Mouse (Mus musculus) forebrain, postnatal 0 days (tissue): ENCODE measurements at regions not wholly inside any gene's neighbourhood (a gene's known extent, or its start where the extent isn't known, plus 50 kb on each side); places are given as distances from the start of the nearest gene placed in this dataset.

ENCODE experiments used
- ATAC-seq: fragments of 200-750 bp; cut with Nextera tagmentation; 2 replicates; pipeline ENCODE4 v1.8.0; 2017; ENCODE audit warnings: mild to moderate bottlenecking, moderate library complexity
- DNase-seq: peaks from one replicate; pipeline ENCODE4 v3.0.0-alpha.2; 2015
- H3K27ac ChIP-seq: fragments of 300-500 bp; sonication (generic); 2 replicates; pipeline ENCODE4 v1.5.1; 2014; ENCODE audit warnings: low read depth, mild to moderate bottlenecking, antibody characterized with exemption, low read length, moderate library complexity, mixed read lengths
- H3K27me3 ChIP-seq: fragments of 300-500 bp; sonication (generic); 2 replicates; pipeline ENCODE4 v1.6.1; 2014; ENCODE audit warnings: mild to moderate bottlenecking, low read length, mixed read lengths; ENCODE audit not compliant: insufficient read depth
- H3K36me3 ChIP-seq: fragments of 300-500 bp; sonication (generic); 2 replicates; pipeline ENCODE4 v1.6.1; 2014; ENCODE audit warnings: mild to moderate bottlenecking, moderate library complexity; ENCODE audit not compliant: insufficient read depth
- H3K4me1 ChIP-seq: fragments of 300-500 bp; sonication (generic); 2 replicates; pipeline ENCODE4 v1.6.1; 2014; ENCODE audit warnings: antibody characterized with exemption; ENCODE audit not compliant: insufficient read depth
- H3K4me2 ChIP-seq: fragments of 300-500 bp; sonication (generic); 2 replicates; pipeline ENCODE4 v1.6.1; 2014; ENCODE audit warnings: low read depth, mild to moderate bottlenecking, moderate library complexity
- H3K4me3 ChIP-seq: fragments of 300-500 bp; sonication (generic); 2 replicates; pipeline ENCODE4 v1.5.1; 2014; ENCODE audit warnings: low read depth, low read length, mixed read lengths
- H3K9ac ChIP-seq: fragments of 300-500 bp; sonication (generic); 2 replicates; pipeline ENCODE4 v1.6.1; 2014; ENCODE audit warnings: mild to moderate bottlenecking
- H3K9me3 ChIP-seq: fragments of 300-500 bp; sonication (generic); 2 replicates; pipeline ENCODE4 v1.6.1; 2016; ENCODE audit warnings: low read length
- CTCF ChIP-seq: sonication (generic); IDR thresholded peaks from 2 replicates; pipeline ENCODE4 v1.5.1; 2016; ENCODE audit warnings: antibody characterized with exemption, control low read depth, low read depth
- WGBS: fragments of 180-500 bp; shearing (Covaris S2); extraction: QIAGEN DNeasy Blood & Tissue Kit; methylation state at CpG from one replicate; pipeline ENCODE4 v1.1.7; 2014; 5-methylcytosine and 5-hydroxymethylcytosine counted together

- Histone ChIP-seq H3K36me3 (no peaks in the 10 kb centered on the region), H3K4me1 (no peaks in the 10 kb centered on the region), H3K9me3 (no peaks in the 10 kb centered on the region), H3K27me3 (no peaks in the 10 kb centered on the region), H3K27ac (no peak overlapping the region), H3K4me2 (no peak overlapping the region), H3K4me3 (no peak overlapping the region), H3K9ac (no peak overlapping the region)
- ATAC-seq (no peak), DNase-seq (no peak)
- 91% methylated on average over 6 of the region's 6 CpGs for WGBS
- 0 out of 2 replicates have a peak, but pooled peaks have one; percentile 28 for TF ChIP-seq CTCF
Observed at GRCm38 (mm10) chr12:94059641-94060040, 1632.4 kb upstream of the Flrt2 start.

GRCm38 (mm10) chr12:94060336-94060735, 1631.7 kb upstream of the Flrt2 start:
- no peak overlapping the region for H3K9ac ChIP-seq
- ATAC-seq (peak; percentile 34; the same call in 1 of the 2 replicates), DNase-seq (peak; percentile 14)
- no peak overlapping the region for H3K4me2 ChIP-seq
- H3K27ac ChIP-seq = no peak overlapping the region
- no peak overlapping the region for H3K4me3 ChIP-seq
- 70% methylated on average over 2 of the region's 2 CpGs for WGBS
- H3K36me3 ChIP-seq = no peaks in the 10 kb centered on the region
- H3K9me3 ChIP-seq = no peaks in the 10 kb centered on the region
- no peak for TF ChIP-seq CTCF
- H3K4me1 ChIP-seq = no peaks in the 10 kb centered on the region
- H3K27me3 ChIP-seq = no peaks in the 10 kb centered on the region

GRCm38 (mm10) chr12:94066444-94067152, 1625.4 kb upstream of the Flrt2 start:
- H3K27ac ChIP-seq = no peak overlapping the region
- no peaks in the 10 kb centered on the region for H3K36me3 ChIP-seq
- no peaks in the 10 kb centered on the region for H3K27me3 ChIP-seq
- 31% methylated on average over 9 of the region's 9 CpGs for WGBS
- no peak overlapping the region for H3K4me2 ChIP-seq
- no peak overlapping the region for H3K9ac ChIP-seq
- ATAC-seq (peak; percentile 10; the same call in 1 of the 2 replicates), DNase-seq (peak; percentile 16)
- no peak overlapping the region for H3K4me3 ChIP-seq
- H3K9me3 ChIP-seq = no peaks in the 10 kb centered on the region
- no peak for TF ChIP-seq CTCF
- H3K4me1 ChIP-seq = no peaks in the 10 kb centered on the region

GRCm38 (mm10) chr12:94070940-94071505, 1621.0 kb upstream of the Flrt2 start:
- 92% methylated on average over 2 of the region's 2 CpGs for WGBS
- no peak overlapping the region for H3K4me2 ChIP-seq
- DNase-seq (no peak), ATAC-seq (no peak)
- no peaks in the 10 kb centered on the region for H3K27me3 ChIP-seq
- no peaks in the 10 kb centered on the region for H3K4me1 ChIP-seq
- H3K4me3 ChIP-seq = no peak overlapping the region
- H3K27ac ChIP-seq = no peak overlapping the region
- no peak for TF ChIP-seq CTCF
- H3K9ac ChIP-seq = no peak overlapping the region
- H3K9me3 ChIP-seq = no peaks in the 10 kb centered on the region
- no peaks in the 10 kb centered on the region for H3K36me3 ChIP-seq

- 10% methylated on average over 1 of the region's 1 CpGs for WGBS
- DNase-seq (peak; percentile 14), ATAC-seq (no peak)
- Histone ChIP-seq H3K4me1 (no peaks in the 10 kb centered on the region), H3K36me3 (no peaks in the 10 kb centered on the region), H3K27ac (no peak overlapping the region), H3K9me3 (no peaks in the 10 kb centered on the region), H3K4me3 (no peak overlapping the region), H3K9ac (no peak overlapping the region), H3K27me3 (no peaks in the 10 kb centered on the region), H3K4me2 (no peak overlapping the region)
- no peak for TF ChIP-seq CTCF
Observed at GRCm38 (mm10) chr12:94105582-94106162, 1586.4 kb upstream of the Flrt2 start.

GRCm38 (mm10) chr12:94150143-94150542, 1541.9 kb upstream of the Flrt2 start:
- H3K4me1 ChIP-seq = no peaks in the 10 kb centered on the region
- TF ChIP-seq CTCF = no peak
- H3K27ac ChIP-seq = no peak overlapping the region
- H3K9me3 ChIP-seq = no peaks in the 10 kb centered on the region
- no peaks in the 10 kb centered on the region for H3K36me3 ChIP-seq
- no peak for DNase-seq
- WGBS = 81% methylated on average over 5 of the region's 5 CpGs
- H3K4me2 ChIP-seq = no peak overlapping the region
- no peaks in the 10 kb centered on the region for H3K27me3 ChIP-seq
- ATAC-seq = no peak
- no peak overlapping the region for H3K4me3 ChIP-seq
- H3K9ac ChIP-seq = no peak overlapping the region
